Mouse (Mus musculus) erythroblast, adult 5-6 weeks (primary cell): ENCODE data around the gene 1600002K03Rik. TPM values are rescaled to one million over a fixed set of nuclear protein-coding genes. Genes with fewer than 3 reads are reported as not detected.

Experiments
- ATAC-seq: replicated peaks from 2 replicates; pipeline ENCODE4 v1.8.0; 2016; ENCODE audit warnings: moderate number of reproducible peaks, mild to moderate bottlenecking, moderate TSS enrichment, inconsistent platforms; ENCODE audit not compliant: poor library complexity, low FRiP score, severe bottlenecking
- total RNA-seq, 2 experiments: library from RNA; stranded (forward) in 1 of 2; stranded (reverse) in 1 of 2; fragments of 150-400 nt in 1 of 2; fragments of 200-764, 138-1000 nt in 1 of 2; gene quantifications; 2 replicates each; pipeline versions ENCODE4 v1.2.3 to v1.2.4; 2015 to 2017; ENCODE audit warnings: low replicate concordance in 2 of 2

Gene 1600002K03Rik
- total RNA-seq (2015; ENCODE audit: low replicate concordance) = 7.5 TPM in 1 of 2 replicates, not detected in the other
- total RNA-seq (2017; ENCODE audit: low replicate concordance) = 5.9 TPM in 1 of 2 replicates, not detected in the other

GRCm38 (mm10) chr10:80172527-80173292, at the start of gene 1600002K03Rik:
Gene 1600002K03Rik (plus strand): TSS chr10:80172944.
- ATAC-seq = peak; percentile 78

DNA sequence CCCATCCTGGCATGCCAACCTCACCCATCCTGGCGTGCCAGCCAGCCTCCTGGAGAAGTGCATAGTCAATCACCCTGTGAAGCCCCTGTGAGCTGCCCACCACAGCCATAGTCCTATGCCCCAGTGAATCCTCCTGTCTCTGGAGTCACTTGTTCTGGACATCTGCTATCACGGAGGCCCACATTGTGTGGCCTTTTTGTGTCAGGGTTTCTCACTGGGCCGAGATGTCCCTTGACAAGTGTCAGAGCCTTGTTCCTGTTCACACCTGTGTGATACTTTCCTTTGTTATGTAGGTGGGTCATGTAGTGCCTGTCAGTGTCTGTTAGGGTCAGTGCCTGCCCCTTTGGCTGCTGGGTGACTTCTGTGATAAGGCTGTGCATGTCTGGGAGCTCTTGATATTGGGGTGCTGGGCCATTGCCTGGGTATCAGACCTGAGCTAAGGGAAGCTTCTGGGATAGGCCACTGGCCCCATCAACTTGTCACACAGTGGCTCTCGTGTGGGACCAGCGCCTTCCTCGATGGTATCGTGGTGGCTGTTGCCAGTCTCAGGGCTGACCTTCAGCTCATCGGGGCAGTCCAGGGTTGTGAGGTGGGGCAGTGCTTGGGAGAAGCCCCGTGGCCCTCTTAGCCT, 48.7 kb upstream of the 1600002K03Rik start:
- peak; percentile 83 for ATAC-seq

DNA sequence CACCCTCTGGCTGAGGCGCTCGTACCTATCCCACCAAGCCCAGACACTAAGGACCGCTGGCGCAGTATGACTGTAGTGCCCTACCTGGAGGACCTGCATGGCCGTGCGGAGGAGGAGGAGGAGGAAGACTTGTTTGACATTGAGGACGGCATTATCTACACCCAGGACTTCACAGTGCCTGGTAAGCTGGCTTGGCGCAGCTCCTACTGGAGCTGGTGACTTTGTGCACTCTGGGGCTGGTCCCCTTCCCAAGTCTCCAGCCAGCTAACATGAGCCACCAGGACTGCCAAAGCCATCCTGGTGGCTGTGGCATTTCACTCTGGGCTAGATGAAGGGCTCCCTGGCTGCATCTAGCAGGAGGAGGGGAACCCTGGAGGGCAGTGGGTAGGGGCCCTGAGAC, 44.8 kb upstream of the 1600002K03Rik start:
- no peak for ATAC-seq

- ATAC-seq = no peak
Observed at GRCm38 (mm10) chr10:80129846-80130245, 42.9 kb upstream of the 1600002K03Rik start.

- no peak for ATAC-seq
Observed at GRCm38 (mm10) chr10:80130403-80131031, 42.2 kb upstream of the 1600002K03Rik start.

DNA sequence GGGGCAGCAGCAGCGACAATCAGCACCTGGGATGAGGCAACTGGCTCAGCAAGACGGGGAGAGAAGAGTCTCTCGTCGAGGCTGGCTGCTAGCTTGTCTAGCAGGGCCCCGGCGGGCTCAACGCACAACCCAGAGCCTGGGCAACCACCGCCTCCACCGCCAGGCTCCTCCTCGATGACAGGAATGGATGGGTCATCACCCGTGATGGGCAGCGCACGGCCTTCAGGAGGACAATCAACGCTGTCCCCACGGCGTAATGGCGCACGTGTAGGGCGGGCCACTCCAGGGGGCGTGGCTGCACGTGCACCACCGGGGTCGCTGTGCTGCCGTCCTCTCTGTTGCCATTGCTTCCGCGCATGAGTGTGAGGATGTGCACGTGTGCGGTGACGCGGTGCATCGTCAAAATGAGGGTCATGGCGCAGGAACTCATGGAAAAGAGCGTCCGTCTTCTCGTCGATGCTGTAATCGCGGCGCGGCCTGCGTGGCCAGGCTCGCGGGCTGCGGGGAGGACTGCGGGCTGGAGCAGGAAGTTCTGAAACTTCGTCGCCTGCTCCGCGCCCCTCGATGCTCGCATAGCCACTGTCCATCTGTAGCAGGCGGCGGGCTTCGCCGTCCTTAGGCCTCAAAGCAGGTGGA, 41.3 kb upstream of the 1600002K03Rik start:
- ATAC-seq = no peak

DNA sequence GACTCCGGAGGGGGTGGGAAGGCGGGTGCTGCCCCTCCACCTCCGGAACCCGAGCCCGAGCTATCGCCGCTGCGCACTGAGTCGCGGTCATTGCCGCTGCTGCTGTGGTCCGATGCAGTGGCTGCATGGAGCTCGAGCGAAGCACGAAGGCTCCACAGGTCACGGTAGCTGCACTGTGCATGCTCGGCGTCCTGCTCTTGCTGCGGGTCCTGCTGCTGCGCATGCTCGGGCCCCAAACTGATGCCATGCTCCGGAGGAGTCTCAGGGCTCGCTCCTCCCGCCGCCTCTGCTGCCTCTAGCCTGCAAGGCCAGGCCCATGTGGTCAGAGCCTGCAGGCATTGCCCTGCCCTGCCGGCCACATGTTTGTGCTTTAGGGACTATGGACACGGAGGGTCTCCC, 40.8 kb upstream of the 1600002K03Rik start:
- ATAC-seq = no peak

- peak; percentile 31 for ATAC-seq
Observed at GRCm38 (mm10) chr10:80133226-80133849, 39.4 kb upstream of the 1600002K03Rik start.

DNA sequence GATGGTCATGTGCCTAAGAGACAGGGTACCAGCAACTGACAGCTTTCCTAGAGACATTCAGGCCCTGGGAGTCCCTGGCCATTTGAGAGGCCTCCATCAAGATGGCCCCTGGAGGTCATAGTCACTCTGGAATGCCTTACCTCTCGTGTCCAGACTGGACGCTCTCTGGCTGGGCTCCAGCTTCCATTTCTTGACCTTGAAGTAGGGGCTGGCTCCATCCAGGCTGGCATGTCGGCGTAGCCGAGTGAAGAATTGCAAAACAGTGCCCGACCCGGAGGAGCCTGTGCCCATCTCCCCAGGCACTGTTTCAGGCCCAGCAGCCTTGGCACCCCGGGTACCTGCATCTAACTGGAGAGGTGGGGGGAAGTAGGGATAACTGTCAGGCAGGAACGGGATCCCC, 38.3 kb upstream of the 1600002K03Rik start:
- ATAC-seq = no peak

DNA sequence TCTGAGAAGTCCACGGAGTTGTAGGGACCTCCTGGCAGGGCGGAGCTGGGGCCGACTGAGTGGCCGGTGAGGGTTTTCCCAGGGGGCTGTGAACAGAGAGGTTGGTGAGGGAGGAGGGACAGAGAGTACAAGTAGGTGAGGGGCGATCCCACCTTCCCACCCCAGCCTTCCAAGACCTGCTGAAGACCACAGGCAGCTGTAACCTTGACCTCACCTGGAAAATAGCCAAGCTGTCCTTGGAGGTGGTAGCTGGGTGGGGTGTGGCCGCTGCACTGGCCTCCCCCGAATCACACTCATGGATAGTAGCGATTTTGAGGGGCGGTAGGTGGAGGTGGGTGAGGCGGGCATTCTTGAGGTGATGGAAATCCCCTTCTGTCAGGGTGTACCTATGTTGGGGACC, 37.6 kb upstream of the 1600002K03Rik start:
- no peak for ATAC-seq

GRCm38 (mm10) chr10:80135641-80136040, 37.1 kb upstream of the 1600002K03Rik start:
- no peak for ATAC-seq

- no peak for ATAC-seq
Observed at GRCm38 (mm10) chr10:80136179-80136951, 36.4 kb upstream of the 1600002K03Rik start.

GRCm38 (mm10) chr10:80136952-80137625, 35.7 kb upstream of the 1600002K03Rik start:
- ATAC-seq = no peak

DNA sequence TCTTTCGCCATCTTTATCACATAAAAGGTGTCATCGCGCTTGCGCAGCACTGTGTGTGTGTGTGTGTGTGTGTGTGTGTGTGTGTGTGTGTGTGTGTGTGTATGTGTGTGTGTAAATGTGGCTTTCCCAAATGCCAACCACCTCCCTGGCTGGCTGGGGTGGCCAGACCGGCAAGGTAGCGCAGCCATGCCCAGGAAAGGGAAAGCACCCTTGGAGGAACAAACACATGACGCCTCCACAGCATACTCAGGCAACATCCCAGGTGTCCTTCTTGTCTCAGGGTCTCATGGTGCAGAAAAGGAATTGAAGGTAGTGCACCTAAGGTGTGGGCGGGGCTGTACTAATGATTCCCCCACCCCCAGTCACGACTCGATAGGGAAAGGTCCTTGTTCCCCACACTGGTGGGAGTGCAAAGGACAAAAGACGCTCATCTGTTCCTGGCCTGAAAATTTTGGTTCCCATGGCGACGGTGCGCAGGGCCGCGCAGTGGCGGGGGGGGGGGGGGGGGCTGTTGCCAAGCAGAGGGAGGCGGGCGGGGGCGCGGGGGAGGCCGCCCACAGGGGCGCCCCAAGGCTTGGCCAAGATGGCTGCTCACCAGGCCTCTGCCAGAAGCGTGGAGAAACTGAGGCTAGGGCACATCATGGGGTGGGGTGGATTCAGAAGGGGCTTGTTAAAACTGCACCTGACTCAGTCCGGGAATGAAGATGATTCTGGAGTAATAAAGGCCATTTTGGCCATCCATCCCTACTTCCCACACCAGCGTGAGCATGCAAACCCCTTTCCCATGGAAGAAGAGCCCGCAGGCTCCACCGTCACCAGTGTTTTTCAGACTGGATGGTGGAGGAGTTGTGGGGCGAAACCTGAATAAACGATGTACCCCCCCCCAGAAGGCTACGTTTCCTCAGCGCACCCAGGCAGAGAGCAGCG, 34.9 kb upstream of the 1600002K03Rik start:
- no peak for ATAC-seq

DNA sequence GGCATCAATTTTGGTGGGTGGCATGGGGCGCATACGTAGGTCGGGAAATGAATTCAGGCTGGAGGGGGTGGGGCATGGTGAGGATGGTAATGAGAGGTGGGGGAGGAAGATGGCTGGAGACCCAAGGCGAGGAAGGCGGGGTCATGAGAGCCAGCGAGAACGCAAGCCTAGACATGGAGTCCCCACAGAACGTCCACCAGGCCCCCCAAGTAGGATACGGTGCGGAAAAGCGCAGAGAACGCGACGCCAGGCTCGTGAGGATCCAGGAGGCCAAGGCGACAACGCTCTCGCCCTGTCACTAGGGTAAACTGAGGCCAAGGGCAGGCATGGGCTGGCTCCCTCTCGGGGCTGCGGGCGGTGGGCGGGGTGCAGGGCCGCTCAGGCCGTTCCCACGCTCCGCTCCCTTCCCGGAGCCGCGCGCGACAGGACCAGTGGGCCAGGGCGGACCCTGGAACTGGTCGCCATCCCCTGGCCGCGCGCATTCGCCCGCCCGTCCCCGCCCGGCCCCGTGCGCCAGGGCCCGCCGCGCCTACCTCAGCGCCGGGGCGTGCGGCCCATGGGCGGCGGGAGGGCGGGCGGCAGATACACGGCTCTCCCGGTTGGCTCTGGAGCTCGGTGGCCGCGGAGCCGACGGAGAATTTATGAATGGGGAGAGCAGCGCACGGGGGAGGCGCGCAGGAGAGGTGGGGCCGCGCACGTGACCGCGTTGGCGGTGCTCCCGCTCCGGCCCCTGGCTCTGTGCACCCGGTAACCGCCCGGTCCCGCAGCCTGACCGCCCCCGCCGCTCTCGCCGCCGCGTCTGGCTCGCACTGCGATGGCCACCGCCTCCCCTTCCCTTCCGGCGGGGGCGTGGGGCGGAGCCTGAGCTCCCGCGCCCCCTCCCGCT, 33.9 kb upstream of the 1600002K03Rik start, which contains the start of gene Atp5d:
Gene Atp5d, plus strand, starts transcription at position 80 of the 886 bp plus-strand sequence.
- 0 out of 2 replicates have a peak, but pooled peaks have one; percentile 8 for ATAC-seq

DNA sequence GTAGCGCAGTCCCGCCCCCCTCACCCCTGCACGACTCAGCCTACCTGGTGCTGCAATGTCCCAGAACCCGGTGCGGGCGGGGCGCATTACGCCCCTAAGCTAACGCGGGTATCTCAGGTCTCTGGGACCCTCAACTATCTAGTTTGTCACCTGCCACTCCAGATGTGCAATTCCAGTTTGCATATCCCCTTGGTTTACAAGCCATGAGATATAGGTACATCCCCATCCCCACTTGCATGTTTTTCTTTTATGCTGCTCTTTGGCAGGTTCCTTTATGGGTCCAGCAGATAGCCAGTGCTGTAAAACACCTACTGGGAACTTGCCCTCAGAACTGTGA, 33.3 kb upstream of the 1600002K03Rik start:
- no peak for ATAC-seq
